Mouse (Mus musculus): ENCODE results near the gene Prox1.

Gene Prox1

GRCm38 (mm10) chr1:190173596-190173995 lies 3.1 kb upstream of the Prox1 start:
- no peak for DNase-seq (ENCODE audit: low spot score in 2 of 2)

DNA sequence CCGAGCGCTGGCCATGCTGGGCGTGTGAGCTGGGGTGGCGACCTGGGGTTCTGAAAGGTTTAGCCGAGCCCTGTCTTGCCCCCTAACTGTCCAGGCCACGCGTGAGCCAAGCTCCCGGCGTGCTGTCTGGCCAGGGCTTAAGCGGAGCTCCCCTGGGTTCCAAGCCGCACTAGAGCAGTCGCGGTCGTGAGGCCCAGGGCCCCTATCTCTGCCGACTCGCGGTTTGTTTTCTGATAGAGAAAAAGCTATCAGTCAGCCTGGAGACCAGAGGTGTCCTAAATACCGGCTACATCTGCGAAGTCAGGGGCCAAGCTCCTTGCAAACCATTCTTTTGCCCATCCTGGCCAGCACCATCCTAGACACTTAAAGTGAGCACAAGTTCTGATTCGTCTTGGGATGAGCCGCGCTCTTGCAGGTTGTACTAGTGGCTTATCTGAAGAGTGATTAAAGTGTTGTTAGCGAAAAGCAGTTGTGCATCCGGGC lies 2.5 kb upstream of the Prox1 start:
- no peak for DNase-seq (ENCODE audit: low spot score in 2 of 2)

GRCm38 (mm10) chr1:190172311-190172978 lies 1.9 kb upstream of the Prox1 start:
- no peak for DNase-seq (ENCODE audit: low spot score in 2 of 2)

DNA sequence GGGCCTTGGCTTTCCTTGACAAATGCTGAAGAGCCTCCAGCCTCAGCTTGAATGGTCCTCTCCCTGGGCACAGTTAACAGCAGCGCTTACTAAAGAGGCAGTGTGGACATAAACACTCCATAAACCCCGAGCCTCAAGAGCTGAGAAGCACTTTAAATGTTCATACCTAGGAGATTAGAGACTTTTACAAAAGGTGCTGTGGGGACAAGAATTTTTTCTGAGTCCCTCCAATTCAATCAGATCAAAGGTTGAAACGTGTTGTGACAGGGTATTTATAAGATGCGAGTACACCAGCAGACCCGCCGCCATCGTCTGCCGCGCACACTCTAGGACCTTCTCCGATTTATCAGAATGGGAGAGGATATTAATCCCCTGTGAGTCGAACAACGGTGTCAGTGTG lies 1.2 kb upstream of the Prox1 start:
- DNase-seq (ENCODE audit: low spot score in 2 of 2): no peak

DNA sequence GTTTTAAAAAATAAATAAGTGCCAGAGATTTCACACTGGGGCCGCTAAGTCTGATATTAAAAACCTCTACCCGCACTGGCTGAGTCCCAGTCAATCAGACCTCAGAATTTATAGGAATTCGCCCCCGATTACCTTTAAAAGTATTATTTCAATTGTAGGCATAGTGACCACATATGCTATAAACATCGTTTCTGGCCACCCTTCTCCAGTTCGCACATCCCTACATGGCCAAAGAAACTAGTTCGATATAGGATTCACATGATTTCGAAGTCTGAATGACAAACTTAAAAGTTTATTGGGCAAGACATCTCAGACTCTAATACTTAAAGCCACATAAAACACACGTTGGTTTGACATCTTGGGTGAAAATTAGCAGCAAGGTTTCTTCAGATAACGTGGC lies 827 bp upstream of the Prox1 start:
- DNase-seq (ENCODE audit: low spot score in 2 of 2): no peak

DNA sequence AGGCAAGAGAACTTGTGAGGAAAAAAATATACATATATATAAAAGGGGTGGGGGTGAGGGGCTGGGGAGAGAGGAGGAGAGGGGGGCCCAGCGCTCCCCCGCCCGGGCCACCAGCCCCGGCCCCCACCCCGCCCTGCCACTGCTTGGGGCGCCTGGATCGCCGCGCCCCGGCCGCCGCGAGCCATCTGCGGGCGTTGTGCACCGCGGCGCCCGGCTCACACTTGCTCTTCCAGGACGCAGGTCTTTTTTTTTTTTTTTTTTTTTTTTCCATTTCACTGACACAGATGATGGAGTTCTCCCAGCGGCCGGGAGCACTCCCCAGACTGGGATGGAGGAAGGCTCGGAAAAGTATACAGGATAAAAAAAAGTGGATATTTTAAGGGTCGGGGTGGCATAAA lies 304 bp upstream of the Prox1 start:
- DNase-seq (ENCODE audit: low spot score in 2 of 2): no peak

GRCm38 (mm10) chr1:190168761-190169671 lies 1.5 kb downstream of the Prox1 start:
- no peak for DNase-seq (ENCODE audit: low spot score in 2 of 2)

DNA sequence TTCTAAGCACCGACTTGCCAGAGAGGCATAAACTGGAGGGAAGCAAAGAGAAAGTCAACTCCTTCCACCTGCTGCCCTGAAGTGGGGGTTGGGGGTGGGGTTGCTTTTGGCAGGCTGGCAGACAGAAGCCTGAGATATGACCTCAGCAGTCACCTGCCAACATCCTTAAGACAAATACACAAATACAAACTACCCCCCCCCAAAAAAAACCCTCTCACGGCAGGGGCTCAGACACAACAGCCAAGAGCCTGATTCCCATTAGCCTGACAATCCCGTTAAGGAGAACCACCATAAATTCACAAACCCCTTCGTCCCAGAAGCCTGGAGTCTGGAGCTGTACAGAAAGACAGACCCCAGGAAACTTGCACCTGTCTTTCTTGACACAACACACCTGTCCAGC lies 2.4 kb downstream of the Prox1 start:
- no peak for DNase-seq (ENCODE audit: low spot score in 2 of 2)

GRCm38 (mm10) chr1:190167609-190168008 lies 2.9 kb downstream of the Prox1 start:
- no peak for DNase-seq (ENCODE audit: low spot score in 2 of 2)

GRCm38 (mm10) chr1:190165511-190165910 lies 5.0 kb downstream of the Prox1 start:
- DNase-seq (ENCODE audit: low spot score in 2 of 2): no peak

- no peak for DNase-seq (ENCODE audit: low spot score in 2 of 2)
Observed at GRCm38 (mm10) chr1:190163471-190163870, 7.0 kb downstream of the Prox1 start.

DNA sequence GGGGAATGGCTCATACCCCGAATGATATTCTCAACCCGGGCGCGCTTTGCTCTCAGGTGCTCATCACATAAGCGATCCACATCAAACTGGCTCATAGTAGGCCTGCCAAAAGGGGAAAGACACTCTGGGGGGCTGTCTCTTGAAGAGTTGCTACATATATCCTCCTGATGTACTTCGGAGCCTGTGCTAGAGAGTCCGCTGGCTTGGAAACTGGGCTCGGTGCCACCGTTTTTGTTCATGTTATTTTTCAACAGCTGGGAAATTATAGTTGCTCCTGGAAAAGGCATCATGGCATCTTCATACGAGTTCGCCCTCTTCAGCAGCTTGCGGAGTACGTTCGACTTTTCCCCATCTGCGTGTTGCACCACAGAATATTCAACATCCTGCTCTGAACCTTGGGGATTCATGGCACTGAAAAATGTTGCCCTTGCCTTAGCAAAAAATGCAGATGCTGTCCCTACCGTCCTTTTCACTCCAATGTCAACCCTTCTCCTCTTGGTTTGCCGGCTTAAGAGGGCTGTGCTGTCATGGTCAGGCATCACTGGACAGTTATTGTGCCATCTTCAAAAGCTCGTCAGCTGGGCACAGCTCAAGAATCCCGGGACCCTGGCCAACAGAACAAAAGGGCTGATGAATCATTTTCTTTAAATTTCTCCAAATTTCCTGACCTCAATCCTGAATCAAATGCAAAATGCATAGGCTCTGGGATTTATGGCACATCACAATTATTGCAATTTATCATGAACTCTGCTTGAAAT lies 8.6 kb downstream of the Prox1 start:
- DNase-seq (ENCODE audit: low spot score in 2 of 2): no peak

DNA sequence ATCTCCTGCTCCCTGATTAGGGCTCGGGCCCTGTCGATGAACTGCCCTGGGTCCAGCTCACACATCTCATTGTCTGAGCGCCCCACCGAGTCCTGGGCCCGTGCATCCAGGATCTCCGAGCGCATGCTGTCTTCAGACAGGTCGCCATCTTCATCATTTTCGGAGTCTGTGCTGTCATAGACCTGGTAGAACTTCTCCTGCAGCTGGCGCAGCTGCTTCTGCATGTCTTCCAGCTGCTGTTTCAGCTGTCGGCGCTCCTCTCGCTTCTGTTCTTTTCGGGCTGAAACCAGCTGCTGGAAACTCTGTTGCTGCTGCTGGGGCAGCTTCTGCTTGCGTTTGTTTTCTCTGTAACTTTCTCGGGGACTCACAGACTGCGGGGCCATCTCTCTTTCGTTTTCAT lies 9.2 kb downstream of the Prox1 start:
- no peak for DNase-seq (ENCODE audit: low spot score in 2 of 2)

DNA sequence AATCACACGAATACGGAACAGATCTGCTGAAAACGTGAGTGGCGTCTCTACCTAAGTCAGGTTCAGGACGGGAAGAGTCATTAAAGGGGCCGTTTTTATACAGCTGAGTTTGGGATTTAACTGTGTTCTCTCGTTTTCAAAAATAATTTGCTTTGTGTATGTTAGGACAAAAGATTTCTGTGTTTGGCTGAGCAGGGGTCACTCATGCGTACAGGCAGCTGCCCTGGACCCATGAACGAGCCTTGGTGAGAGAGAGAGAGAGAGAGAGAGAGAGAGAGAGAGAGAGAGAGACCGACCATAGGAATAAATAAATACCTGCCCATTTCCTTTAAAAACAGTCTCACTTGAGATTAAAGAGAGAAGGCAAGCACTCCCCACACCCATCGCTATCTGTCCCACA lies 11.1 kb downstream of the Prox1 start:
- DNase-seq (ENCODE audit: low spot score in 2 of 2): no peak

DNA sequence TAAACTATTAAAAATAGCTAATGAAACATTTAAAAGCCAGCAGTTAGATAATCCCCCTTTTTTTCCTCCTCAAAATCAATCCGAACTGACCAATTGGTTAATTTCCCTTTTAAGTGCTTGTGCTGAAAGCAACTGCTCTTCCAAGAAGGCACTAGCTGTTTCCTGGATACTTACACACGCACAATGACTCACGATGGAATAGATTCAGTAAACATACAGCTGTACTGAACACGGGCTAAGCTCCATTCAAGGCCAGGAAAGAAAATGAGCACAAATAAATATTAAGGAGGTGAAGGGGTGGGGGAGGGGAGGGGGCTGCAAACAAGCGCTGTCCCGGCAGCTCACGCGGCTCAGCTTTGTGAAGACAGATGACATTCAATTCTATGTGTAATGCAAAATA lies 14.8 kb downstream of the Prox1 start:
- DNase-seq (ENCODE audit: low spot score in 2 of 2): no peak

DNA sequence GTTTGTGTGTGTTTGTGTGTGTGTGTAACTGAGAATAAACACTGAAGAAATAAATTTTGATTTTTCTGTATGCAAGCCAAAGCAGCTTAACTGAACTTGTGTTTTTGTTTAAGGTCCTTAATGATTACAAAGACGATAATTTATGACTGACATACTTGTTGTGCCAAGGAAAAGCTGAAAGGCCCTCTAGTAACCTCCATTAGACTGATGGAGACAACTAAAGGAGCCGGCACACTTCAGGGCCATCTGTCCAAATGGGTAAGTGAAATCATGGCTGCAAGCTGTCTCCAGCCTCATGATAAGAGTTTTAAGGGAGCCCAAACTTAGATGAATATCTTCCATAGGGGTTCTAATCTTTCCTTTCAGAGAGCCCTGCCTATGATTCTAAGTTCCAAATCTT lies 15.5 kb downstream of the Prox1 start:
- DNase-seq (ENCODE audit: low spot score in 2 of 2): no peak

DNA sequence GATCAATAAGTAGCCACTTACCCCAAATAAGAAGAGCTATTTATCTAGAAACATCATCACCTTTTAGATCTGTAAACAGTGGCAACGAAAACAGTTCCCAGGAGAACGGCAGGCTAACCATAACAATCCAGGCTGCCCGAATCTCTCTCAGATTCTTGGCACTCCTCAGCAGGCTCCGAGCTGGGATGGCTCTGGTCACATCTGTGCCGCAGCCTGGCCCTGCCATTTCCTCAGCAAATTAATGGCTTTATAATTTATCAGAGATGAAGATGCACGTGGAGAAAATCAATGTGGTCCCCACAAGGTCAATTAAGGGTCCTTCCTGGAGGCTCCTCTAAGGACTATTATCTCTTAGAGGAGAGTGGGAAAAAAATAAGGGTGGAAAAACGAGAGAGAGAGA lies 16.2 kb downstream of the Prox1 start:
- DNase-seq (ENCODE audit: low spot score in 2 of 2): no peak

DNA sequence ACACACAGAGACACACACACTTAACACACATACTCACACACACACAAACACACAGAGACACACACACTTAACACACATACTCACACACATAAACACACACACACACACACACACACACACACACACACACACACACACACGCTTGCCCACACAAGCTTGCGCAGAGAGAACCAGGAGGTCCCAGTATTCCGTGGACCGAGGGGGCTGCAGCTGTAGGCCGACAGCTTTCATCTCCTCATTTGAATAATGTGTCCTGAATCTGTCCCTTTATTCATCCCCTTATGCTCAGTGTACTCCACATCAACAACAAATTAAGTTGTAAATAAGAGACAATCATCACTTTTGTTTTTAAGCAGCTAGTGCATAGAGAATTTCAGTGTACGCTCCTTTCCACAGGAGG lies 17.9 kb downstream of the Prox1 start:
- no peak for DNase-seq (ENCODE audit: low spot score in 2 of 2)

- no peak for DNase-seq (ENCODE audit: low spot score in 2 of 2)
Observed at GRCm38 (mm10) chr1:190149233-190149741, 21.2 kb downstream of the Prox1 start.

- DNase-seq (ENCODE audit: low spot score in 2 of 2): no peak
Observed at GRCm38 (mm10) chr1:190148661-190149232, 21.8 kb downstream of the Prox1 start.

- DNase-seq (ENCODE audit: low spot score in 2 of 2): no peak
Observed at GRCm38 (mm10) chr1:190147816-190148215, 22.7 kb downstream of the Prox1 start.

DNA sequence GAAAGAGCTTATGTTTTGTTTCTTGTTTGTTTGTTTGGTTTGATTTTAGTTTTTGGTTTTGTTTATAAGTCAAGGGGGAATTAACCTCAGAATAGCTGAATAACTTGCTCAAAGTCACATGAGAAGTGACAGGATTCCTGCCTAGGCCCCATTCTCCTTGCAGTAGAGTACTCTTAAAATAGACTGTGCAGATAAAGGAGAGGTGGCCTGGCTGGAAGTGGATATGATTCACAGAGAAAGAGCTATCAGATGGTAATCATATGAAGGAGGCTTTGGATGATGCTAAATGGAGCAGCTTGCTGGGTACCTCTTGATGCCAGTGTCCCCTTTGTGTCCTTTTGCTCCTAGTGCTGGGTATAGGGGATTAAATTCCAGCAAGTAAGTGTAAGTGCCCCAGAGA lies 26.1 kb downstream of the Prox1 start:
- no peak for DNase-seq (ENCODE audit: low spot score in 2 of 2)

All from frontal cortex, postnatal 10 days (tissue).